Mouse (Mus musculus) lung, postnatal 0 days (tissue): ENCODE results near the gene Cyp1b1.

ENCODE experiments used
- CTCF ChIP-seq: IDR thresholded peaks from 2 replicates; pipeline ENCODE4 v1.5.1; 2016; ENCODE audit warnings: antibody characterized with exemption, mild to moderate bottlenecking
- EP300 ChIP-seq: IDR thresholded peaks from 2 replicates; pipeline ENCODE4 v1.6.1; 2016; ENCODE audit warnings: antibody characterized with exemption, mild to moderate bottlenecking, control low read depth

GRCm38 (mm10) chr17:79654187-79654586, 60.7 kb downstream of the Cyp1b1 start:
- TF ChIP-seq CTCF = no peak
- TF ChIP-seq EP300 = no peak
